Mouse (Mus musculus): ENCODE data around the gene Polrmt.
"Not testable (repeated sequence)": the region's sequence is repeated elsewhere in the genome, so short reads cannot be mapped to it uniquely, and the experiment has no call there.

Polrmt gene

DNA sequence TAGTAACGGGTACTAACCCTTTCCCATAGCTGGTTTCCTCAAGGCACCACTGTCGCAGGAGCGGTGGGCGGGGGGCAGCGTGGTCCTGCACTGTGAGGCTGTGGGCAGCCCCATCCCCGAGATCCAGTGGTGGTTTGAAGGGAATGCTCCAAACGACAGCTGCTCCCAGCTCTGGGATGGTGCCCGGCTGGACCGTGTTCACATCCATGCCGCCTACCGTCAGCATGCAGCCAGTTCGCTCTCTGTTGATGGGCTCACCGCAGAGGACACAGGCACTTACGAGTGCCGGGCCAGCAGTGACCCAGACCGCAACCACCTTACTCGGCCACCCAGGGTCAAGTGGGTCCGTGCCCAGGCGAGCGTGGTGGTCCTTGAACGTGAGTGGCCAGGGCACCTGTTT is 37.7 kb downstream of the Polrmt start:
- no peak for DNase-seq (ENCODE audit: low spot score)

GRCm38 (mm10) chr10:79707759-79708158 is 38.6 kb downstream of the Polrmt start:
- DNase-seq (ENCODE audit: low spot score), result no peak

DNA sequence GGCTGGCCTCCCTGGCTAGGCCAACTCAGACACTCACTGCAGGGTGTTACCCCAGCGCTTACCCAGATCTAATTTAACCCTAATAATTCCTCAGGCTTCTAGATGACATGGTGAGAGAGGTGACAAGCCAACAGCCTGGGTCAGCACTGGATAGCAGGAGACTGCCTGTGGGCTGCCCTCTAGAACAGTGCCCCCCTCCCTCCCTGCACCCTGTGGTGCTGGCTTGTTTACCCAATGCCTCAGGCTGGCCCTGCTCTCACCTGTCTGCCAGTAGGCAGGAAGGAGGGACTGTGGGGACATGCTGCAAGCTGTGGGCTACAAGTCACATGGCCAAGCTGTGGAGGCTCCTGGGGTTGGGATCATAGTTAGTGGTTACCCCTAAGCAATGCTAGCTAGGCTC is 39.2 kb downstream of the Polrmt start:
- no peak for DNase-seq (ENCODE audit: low spot score)

DNA sequence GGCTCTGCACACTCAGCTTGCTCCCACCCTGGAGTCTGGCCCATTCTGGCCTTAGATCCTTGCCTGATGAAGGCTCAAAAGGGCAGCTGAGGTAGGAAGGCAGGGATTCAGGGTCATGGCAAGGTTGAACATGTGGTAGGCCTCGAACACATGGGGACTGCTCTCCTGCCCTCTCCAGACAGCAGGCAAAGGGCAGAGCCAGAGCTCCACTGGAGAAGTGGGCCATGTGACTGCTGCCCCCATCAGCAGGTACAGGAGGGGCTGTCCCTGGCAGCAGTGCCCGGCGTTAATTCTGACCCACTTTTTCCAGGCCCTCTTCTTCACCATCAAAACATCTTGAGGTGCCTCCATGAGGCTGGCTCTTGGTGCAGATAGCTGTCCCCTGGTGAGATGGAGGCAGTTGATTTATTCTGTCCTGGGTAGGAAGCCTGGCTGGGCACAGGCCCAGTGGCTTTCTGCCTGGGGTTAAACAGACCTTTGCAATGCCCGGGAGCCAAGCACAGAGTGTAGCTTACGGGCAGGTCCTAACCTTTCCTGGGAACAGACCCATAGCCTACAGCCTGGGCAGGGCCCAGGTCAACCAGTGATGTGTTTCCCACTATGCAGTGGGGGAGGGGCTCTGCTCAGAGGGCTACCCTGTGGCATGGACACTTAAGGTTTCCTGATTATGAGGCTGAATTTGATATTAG is 39.8 kb downstream of the Polrmt start:
- DNase-seq (ENCODE audit: low spot score), result no peak

DNA sequence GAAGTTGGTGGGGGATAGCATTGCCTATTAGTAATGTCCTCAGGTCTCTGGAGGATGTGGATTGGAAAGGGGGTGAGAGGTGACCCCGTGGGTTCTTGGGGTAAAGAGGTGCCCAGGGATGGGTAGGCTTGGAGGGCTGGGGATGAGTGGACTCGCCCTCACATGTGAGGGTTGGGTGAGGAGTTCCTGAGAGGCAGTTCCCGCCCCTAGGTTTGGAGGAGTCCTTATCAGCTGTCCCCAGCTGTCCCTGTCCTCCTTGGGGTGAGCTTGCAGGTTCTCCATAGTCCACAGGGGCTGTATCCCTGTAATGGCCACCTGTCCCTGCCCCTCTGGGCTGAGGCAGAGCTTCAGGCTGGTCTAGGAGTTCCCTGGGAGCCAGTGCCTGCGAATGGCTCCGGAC is 40.4 kb downstream of the Polrmt start:
- DNase-seq (ENCODE audit: low spot score), result peak; percentile 91

GRCm38 (mm10) chr10:79704970-79705360 is 41.4 kb downstream of the Polrmt start:
- no peak for DNase-seq (ENCODE audit: low spot score)

- DNase-seq (ENCODE audit: low spot score), result peak; percentile 99
These were observed 42.1 kb downstream of the Polrmt start, which contains the start of gene Bsg for GRCm38 (mm10) chr10:79704065-79704969. Gene Bsg (plus strand): TSS chr10:79704491.

GRCm38 (mm10) chr10:79703541-79703940 is 42.8 kb downstream of the Polrmt start:
- no peak for DNase-seq (ENCODE audit: low spot score)

- not testable (repeated sequence) for DNase-seq (ENCODE audit: low spot score)
These were observed 43.4 kb downstream of the Polrmt start for GRCm38 (mm10) chr10:79702970-79703369.

GRCm38 (mm10) chr10:79701443-79702129 is 44.8 kb downstream of the Polrmt start:
- no peak for DNase-seq (ENCODE audit: low spot score)

DNA sequence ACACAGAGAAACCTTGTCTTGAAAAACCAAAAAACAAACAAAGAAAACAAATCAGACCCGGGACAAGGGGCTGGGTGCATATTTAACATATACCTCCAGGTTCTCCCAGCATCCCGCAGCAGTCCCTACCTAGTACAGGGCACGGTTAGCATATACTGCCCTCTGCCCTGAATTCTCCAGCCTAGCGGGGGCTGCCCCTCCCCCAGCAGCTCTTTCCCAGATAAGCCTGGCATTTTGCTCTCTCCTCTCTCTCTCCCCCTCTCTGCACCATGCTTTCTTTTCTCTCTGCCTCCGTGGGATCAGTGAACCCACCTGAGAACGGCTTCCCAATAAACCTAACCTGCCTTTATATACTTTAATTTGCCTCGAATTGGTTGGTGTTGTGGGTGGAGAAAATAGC is 45.7 kb downstream of the Polrmt start:
- no peak for DNase-seq (ENCODE audit: low spot score)

DNA sequence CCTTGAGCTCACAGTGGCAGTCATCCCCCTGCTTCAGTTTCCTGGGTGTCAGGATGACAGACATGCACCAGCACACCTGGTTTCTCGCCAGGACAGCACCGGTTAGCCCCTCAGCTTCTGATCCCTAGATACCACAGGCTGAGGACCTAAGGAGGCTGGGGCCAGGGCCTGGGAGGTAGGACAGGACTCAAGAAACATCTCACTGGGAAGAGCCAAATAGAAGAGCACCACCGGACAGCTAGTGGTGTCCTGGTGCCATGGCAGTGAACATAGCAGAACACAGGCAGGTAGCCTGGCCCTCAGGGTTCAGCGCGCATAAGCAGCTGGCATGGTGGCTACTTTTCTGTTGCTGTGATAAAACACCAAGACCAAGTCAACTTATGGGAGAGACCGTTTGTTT is 47.9 kb downstream of the Polrmt start:
- DNase-seq (ENCODE audit: low spot score), result no peak

GRCm38 (mm10) chr10:79697916-79698315 is 48.5 kb downstream of the Polrmt start:
- no peak for DNase-seq (ENCODE audit: low spot score)

DNA sequence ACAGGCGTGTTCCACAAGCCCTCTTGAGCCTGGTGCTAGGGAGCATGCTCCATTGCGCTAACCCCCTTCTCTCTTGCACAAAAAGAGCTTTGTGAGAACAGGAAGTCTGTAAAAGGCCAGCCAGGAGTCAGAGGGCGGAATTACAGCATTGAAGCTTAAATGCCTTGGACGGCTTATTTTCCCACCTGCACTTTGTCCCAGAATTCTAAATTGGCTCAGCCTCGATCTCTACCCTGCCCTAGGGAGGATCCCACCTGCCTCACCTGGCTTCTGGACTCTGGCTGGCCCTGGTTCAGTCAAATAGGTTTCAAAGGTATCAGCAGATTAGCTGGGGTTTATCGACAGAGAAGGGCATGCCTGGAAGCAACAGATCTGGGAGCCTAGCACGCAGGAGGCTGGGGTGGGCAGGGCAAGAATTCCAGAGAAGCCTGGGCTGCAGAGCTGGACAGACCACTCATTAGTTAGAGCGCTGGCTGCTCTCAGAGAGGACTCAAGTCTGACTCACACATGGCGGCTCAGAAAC is 50.2 kb downstream of the Polrmt start:
- no peak for DNase-seq (ENCODE audit: low spot score)

DNA sequence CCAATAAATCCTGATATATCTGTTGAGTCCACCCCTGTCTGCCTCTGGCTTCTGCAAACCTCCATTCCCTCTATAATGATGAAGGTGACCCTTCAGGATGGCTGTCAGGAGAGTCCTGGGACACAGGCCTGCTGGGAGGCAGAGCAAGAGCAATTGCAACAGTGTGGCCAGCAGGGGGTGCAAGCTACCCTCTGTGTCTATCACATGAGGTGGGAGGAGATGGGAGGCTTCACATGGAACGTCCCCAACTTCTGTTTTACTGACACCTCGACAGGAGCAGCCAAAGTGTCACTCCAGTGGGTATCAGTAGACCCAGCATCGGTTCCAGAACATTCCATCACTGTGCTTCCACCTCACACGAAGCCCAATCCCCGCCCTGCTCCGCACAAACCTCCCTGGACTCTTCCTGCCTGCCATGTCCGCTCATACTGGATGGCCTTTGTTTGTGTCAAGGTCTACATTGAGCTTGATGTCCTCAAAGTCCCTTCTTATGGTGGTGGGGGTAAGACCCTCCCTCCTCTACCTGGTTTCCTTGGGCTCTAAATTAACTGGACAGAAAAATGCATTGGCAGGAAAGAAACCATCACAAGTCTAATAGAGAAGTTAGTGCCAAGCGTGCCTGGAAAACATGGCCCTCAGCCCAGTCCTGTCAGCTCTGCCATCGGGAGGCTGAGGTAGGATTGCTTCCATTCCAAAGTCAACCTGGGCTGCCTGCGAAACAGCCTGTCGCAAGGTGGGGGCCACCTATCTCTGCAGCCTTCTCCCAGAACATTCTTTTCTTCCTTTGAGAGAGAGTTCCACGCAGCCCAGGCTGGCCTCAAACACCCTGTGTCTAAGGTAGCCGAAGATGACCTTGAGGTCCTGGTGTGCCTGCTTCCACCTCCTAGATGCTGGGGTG is 50.9 kb downstream of the Polrmt start:
- peak; percentile 70 for DNase-seq (ENCODE audit: low spot score)

DNA sequence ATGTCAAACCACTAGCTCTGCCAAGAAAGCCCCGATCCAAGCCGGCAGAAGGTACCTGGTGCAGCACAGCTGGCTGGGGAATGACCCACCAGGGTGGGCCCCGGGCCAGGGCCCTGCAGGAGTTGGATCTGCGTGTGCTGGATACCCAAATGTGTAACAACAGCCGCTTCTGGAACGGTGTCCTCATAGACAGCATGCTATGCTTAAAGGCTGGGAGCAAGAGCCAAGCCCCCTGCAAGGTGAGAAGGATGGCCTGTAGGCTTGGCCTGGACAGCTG is 52.1 kb downstream of the Polrmt start:
- no peak for DNase-seq (ENCODE audit: low spot score)

GRCm38 (mm10) chr10:79693580-79694378 is 52.6 kb downstream of the Polrmt start:
- DNase-seq (ENCODE audit: low spot score), result no peak

GRCm38 (mm10) chr10:79691986-79692548 is 54.3 kb downstream of the Polrmt start:
- no peak for DNase-seq (ENCODE audit: low spot score)

DNA sequence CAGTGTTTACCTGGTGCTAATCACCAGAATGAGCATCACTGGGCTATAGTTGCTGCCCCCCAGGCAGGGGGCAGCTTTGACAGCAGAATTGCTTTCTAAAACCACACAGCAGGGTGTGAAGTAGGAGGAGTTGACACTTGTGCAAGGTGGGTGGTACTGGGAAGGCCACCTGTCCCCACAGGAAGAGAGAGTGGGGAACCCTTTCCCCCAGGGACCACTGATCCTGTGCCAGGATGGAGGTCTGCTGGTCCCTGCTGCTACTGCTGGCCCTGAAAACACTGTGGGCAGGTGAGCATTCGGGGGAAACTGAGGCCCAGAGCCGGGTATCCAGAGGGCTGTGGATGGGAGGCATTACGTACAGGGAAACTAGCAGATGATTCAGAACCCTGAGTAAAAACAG is 57.2 kb downstream of the Polrmt start:
- DNase-seq (ENCODE audit: low spot score), result no peak

GRCm38 (mm10) chr10:79688720-79689119 is 57.7 kb downstream of the Polrmt start, which contains the start of gene Gzmm:
Gene Gzmm (plus strand): TSS chr10:79689020.
- DNase-seq (ENCODE audit: low spot score), result no peak

Data from c-Kit-positive CD71-positive TER-119-positive erythroid progenitor cells, embryonic 14.5 days (primary cell).